Mouse (Mus musculus) liver, embryonic 12.5 days (tissue): ENCODE data around the gene Dnajb12. TPM values are rescaled to one million over a fixed set of nuclear protein-coding genes. Genes with fewer than 3 reads are reported as not detected.

Experiments used
- ATAC-seq: fragments of 200-750 bp; cut with Nextera tagmentation; 2 replicates; pipeline ENCODE4 v1.8.0; 2017; ENCODE audit warnings: moderate number of reproducible peaks, mild to moderate bottlenecking, moderate library complexity
- H3K27ac ChIP-seq: fragments of 300-500 bp; sonication (generic); 2 replicates; pipeline ENCODE4 v1.5.1; 2016; ENCODE audit warnings: mild to moderate bottlenecking
- H3K27me3 ChIP-seq: fragments of 300-500 bp; sonication (generic); replicated peaks from 2 replicates; pipeline ENCODE4 v1.6.1; 2016; ENCODE audit warnings: mild to moderate bottlenecking, moderate library complexity
- H3K36me3 ChIP-seq: fragments of 300-500 bp; sonication (generic); 2 replicates; pipeline ENCODE4 v1.6.1; 2016; ENCODE audit warnings: mild to moderate bottlenecking, moderate library complexity
- H3K4me1 ChIP-seq: fragments of 300-500 bp; sonication (generic); 2 replicates; pipeline ENCODE4 v1.6.1; 2016
- H3K4me2 ChIP-seq: fragments of 300-500 bp; sonication (generic); 2 replicates; pipeline ENCODE4 v1.6.1; 2016; ENCODE audit warnings: mild to moderate bottlenecking, moderate library complexity
- H3K4me3 ChIP-seq: fragments of 300-500 bp; sonication (generic); 2 replicates; pipeline ENCODE4 v1.5.1; 2016; ENCODE audit warnings: mild to moderate bottlenecking, moderate library complexity
- H3K9ac ChIP-seq: fragments of 300-500 bp; sonication (generic); 2 replicates; pipeline ENCODE4 v1.6.1; 2016; ENCODE audit warnings: mild to moderate bottlenecking, moderate library complexity
- H3K9me3 ChIP-seq: fragments of 300-500 bp; sonication (generic); replicated peaks from 2 replicates; pipeline ENCODE4 v1.6.1; 2016; ENCODE audit warnings: mild to moderate bottlenecking, moderate library complexity
- WGBS: fragments of 180-500 bp; shearing (Covaris S2); methylation state at CpG from one replicate; pipeline ENCODE4 v1.1.7; 2016; ENCODE audit not compliant: insufficient replicate concordance; 5-methylcytosine and 5-hydroxymethylcytosine counted together
- polyA plus RNA-seq: library from polyadenylated mRNA; unstranded; fragments of >200 nt; fragmentation: Nextera tagmentation; extraction: Ambion mirVana; gene quantifications from 2 replicates; pipeline ENCODE4 v1.2.1, GENCODE M21; 2016

The Dnajb12 gene
- polyA plus RNA-seq, 1 experiment from 2014 or later: 18.7 TPM

DNA sequence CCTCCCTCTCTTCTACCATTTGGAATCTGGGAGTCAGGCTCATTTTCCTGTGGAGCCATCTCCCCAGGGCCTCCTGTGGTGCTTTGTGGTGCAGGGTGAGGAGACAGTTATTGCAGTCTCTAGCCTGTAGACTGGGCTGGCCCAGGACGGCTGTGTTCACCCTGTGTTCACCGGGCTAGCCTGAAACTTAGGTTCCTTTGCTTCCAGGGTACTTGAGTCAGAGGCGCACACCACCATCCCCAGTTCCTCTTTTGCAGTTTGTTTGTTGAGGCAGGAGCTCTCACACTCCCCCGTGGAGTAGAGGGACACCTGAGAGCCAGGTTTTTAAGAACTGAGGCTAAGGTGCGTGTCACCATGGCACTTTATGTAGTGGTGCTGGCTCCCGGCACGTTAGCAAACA lies 10.0 kb downstream of the Dnajb12 start:
- Histone ChIP-seq H3K4me3 (no peak overlapping the region), H3K9me3 (no peaks in the 10 kb centered on the region), H3K4me1 (peaks cover 52% of the 10 kb centered on the region), H3K27ac (peak overlapping the region; percentile 29; the same call in 1 of the 2 replicates), H3K27me3 (no peaks in the 10 kb centered on the region), H3K4me2 (no peak overlapping the region), H3K36me3 (peaks cover 67% of the 10 kb centered on the region), H3K9ac (no peak overlapping the region)
- no peak for ATAC-seq
- WGBS: 69% methylated on average over 7 of the region's 7 CpGs

DNA sequence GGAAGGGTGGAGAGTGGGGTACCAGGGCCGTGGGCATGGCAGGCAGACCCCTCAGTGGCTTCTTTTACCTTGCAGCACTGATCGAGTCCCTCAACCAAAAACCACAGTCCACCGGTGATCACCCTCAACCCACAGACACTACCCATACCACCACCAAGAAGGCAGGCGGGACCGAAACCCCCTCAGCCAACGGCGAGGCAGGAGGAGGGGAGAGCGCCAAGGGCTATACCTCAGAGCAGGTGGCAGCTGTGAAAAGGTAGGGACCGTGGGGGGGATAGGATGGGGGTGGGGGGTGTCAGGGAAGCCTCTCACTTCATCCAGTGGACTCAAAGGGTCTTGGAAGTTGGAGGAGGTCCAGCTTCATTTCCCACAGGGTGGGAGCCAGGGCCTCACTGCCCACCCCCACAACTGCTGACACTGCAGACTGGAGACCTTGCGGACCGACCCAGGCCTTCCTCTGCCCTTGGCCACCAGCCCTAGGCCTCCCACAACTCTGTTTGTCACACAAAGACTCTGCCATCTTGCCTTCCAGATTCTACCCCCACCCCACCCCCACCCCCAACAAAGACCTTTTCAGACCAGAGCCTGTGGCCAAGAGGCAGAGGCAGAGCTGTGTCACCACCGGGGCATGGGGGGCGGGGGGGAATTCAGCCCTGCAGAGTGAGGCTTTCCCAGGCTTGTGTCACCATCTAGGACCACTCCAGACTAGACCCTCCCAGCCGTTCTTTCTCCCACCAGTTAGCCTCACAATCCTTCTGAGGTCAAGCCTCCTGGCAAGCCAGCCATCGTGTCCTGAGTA lies 10.8 kb downstream of the Dnajb12 start:
- H3K4me3 ChIP-seq: no peak overlapping the region
- H3K4me1 ChIP-seq: peaks cover 52% of the 10 kb centered on the region
- H3K4me2 ChIP-seq: no peak overlapping the region
- H3K27ac ChIP-seq: no peak overlapping the region
- no peaks in the 10 kb centered on the region for H3K9me3 ChIP-seq
- peaks cover 67% of the 10 kb centered on the region for H3K36me3 ChIP-seq
- H3K27me3 ChIP-seq: no peaks in the 10 kb centered on the region
- no peak for ATAC-seq
- 85% methylated on average over 15 of the region's 15 CpGs for WGBS
- no peak overlapping the region for H3K9ac ChIP-seq

DNA sequence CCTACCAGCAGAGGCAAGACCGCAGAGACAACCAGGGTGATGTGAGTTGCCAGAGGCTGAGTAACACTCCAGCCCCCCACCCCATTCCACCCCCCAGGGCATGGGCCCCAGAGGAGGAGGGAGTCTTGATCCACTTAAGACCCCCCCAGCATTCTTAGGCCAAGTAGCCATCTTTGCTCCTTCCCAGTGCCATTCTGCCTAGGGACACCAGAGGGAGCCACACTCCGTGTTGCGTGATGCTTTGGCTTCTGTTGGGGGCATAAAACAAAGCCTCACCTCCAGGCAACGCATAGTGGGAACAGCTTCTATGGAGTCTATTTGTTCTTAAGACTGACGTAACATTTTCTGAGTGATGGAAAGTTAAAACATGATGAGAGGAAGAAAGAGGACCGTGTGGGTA lies 13.6 kb downstream of the Dnajb12 start:
- peaks cover 83% of the 10 kb centered on the region for H3K36me3 ChIP-seq
- no peak overlapping the region for H3K4me3 ChIP-seq
- H3K9ac ChIP-seq: no peak overlapping the region
- ATAC-seq: no peak
- H3K4me1 ChIP-seq: peaks cover 46% of the 10 kb centered on the region
- no peaks in the 10 kb centered on the region for H3K27me3 ChIP-seq
- 60% methylated on average over 6 of the region's 6 CpGs for WGBS
- H3K9me3 ChIP-seq: no peaks in the 10 kb centered on the region
- H3K4me2 ChIP-seq: no peak overlapping the region
- H3K27ac ChIP-seq: no peak overlapping the region

DNA sequence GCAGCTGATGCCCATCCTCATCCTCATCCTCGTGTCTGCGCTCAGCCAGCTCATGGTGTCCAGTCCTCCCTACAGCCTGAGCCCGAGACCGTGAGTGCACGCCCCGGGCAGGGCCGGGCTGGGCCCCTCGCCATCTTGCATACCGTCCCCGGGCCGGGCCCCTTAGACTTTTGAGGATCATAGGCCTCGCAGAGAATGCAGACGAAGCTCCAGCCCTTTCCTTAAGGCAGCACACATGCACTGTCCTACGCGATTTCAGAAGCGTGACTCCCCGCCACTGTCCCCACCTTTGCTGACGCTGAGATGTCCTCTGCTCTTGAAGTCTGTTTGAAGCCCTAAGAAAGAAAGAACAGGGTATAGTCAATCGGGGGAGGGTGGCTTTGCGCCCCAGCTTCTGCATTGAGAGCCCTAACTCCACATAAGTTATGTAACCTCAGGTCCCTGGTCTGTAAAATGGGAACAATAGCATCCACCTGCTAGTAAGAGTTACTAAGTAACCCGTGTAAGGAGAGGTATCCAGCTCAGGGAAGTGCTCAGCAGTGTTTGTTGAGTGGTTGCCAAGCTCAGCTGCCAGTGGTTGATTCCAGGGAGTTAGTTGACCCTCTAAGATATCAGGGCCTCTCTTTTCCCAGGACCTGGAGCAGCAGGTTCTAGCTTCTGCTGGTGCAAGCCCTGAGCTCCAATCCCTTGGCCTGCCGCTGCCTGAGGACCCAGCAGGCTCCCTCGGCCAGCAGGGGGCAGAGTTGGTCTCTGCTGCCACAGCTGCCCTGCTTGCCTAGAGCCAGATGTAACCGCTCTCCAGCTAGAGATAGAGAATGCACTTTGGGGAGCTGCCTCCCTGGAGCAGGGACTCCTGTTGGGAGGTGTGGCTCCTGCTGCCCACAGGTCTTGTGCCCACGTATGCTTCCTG lies 15.2 kb downstream of the Dnajb12 start:
- H3K4me1 ChIP-seq: peaks cover 51% of the 10 kb centered on the region
- 79% methylated on average over 25 of the region's 25 CpGs for WGBS
- H3K4me3 ChIP-seq: no peak overlapping the region
- no peak overlapping the region for H3K4me2 ChIP-seq
- H3K9me3 ChIP-seq: no peaks in the 10 kb centered on the region
- peak overlapping the region; percentile 43; the same call in 1 of the 2 replicates for H3K27ac ChIP-seq
- no peaks in the 10 kb centered on the region for H3K27me3 ChIP-seq
- H3K36me3 ChIP-seq: peaks cover 90% of the 10 kb centered on the region
- no peak for ATAC-seq
- H3K9ac ChIP-seq: no peak overlapping the region; the same call in 1 of the 2 replicates

DNA sequence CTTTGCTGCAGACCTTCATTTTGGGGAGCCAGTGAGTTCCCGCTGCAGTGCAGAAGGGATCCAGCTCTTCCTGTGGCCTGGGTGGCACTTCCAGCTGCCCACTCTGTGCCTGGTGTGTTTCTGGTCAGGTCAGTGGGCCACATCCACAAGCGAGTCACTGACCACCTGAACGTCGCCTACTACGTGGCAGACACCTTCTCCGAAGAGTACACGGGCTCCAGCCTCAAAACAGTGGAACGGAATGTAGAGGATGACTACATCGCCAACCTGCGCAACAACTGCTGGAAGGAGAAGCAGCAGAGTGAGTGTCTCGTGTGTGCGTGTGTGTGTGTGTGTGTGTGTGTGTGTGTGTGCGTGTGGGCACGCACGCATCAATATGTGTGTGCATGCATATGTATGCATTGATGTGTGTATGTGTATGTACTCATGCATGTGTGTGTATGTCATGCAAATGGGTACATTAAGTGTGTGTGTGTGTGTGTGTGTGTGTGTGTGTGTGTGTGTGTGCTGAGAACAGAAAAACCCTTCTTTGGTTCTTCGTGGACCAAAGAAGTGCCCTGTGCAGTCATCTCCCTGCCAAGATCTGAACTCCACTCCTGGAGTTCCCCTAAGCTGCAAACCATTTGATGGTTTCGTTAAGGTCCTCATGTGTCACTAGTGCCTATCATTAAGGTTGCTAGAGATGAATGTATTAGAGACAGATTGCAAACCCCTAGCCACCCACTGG lies 16.3 kb downstream of the Dnajb12 start:
- Histone ChIP-seq H3K9ac (no peak overlapping the region), H3K4me1 (peaks cover 62% of the 10 kb centered on the region), H3K27ac (peak overlapping the region; percentile 43; the same call in 1 of the 2 replicates), H3K4me3 (no peak overlapping the region), H3K36me3 (peaks cover 80% of the 10 kb centered on the region), H3K27me3 (no peaks in the 10 kb centered on the region), H3K9me3 (no peaks in the 10 kb centered on the region), H3K4me2 (no peak overlapping the region)
- 91% methylated on average over 17 of the region's 17 CpGs for WGBS
- no peak for ATAC-seq

GRCm38 (mm10) chr10:59896211-59896610 lies 16.9 kb downstream of the Dnajb12 start:
- Histone ChIP-seq H3K4me2 (no peak overlapping the region), H3K27ac (peak overlapping the region; percentile 72; the same call in 1 of the 2 replicates), H3K9me3 (no peaks in the 10 kb centered on the region), H3K4me1 (peaks cover 68% of the 10 kb centered on the region), H3K36me3 (peaks cover 75% of the 10 kb centered on the region), H3K4me3 (no peak overlapping the region), H3K27me3 (no peaks in the 10 kb centered on the region), H3K9ac (no peak overlapping the region)
- 79% methylated on average over 4 of the region's 4 CpGs for WGBS
- ATAC-seq: no peak

DNA sequence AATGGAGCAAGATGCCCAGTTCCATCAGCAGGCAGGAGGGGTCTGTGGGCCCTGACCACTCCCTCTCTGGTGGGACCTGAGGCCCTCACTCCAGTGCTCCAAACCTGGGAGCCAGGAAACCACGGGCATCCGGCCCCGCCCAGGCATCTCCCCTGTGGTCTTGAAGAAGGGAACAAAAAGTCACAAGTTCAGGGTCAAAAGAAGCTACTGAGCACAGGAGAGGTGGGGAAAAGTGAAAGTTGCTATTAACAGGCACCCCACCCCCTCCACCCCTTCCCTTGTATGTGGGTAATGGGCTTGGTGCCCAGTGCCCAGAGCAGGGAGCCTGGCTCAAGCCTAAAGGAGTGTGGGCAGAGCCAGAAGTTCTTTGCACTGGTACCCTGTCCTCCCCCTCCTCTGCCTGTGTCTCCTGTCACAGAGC lies 17.6 kb downstream of the Dnajb12 start:
- ATAC-seq: no peak
- H3K36me3 ChIP-seq: peaks cover 68% of the 10 kb centered on the region
- no peak overlapping the region for H3K4me2 ChIP-seq
- H3K4me1 ChIP-seq: peaks cover 74% of the 10 kb centered on the region
- H3K9me3 ChIP-seq: no peaks in the 10 kb centered on the region
- peak overlapping the region; percentile 72 for H3K27ac ChIP-seq
- H3K4me3 ChIP-seq: no peak overlapping the region
- WGBS: 35% methylated on average over 3 of the region's 3 CpGs
- no peak overlapping the region for H3K9ac ChIP-seq
- H3K27me3 ChIP-seq: no peaks in the 10 kb centered on the region

- no peak for ATAC-seq
These were observed 18.2 kb downstream of the Dnajb12 start for GRCm38 (mm10) chr10:59897511-59897910.

GRCm38 (mm10) chr10:59898180-59898778 lies 18.9 kb downstream of the Dnajb12 start:
- Histone ChIP-seq H3K4me3 (0 out of 2 replicates have a peak overlapping the region, but pooled peaks have one; percentile 45), H3K27me3 (no peaks in the 10 kb centered on the region), H3K4me1 (peaks cover 80% of the 10 kb centered on the region), H3K27ac (peak overlapping the region; percentile 100), H3K9me3 (no peaks in the 10 kb centered on the region), H3K4me2 (peak overlapping the region; percentile 74), H3K9ac (peak overlapping the region; percentile 81), H3K36me3 (peaks cover 54% of the 10 kb centered on the region)
- WGBS: 66% methylated on average over 9 of the region's 9 CpGs
- no peak for ATAC-seq

More at GRCm38 (mm10) chr10:59897511-59897910, 18.2 kb downstream of the Dnajb12 start:
- Histone ChIP-seq H3K27ac (peak overlapping the region; percentile 72), H3K4me1 (peaks cover 74% of the 10 kb centered on the region), H3K4me2 (no peak overlapping the region), H3K4me3 (no peak overlapping the region), H3K27me3 (no peaks in the 10 kb centered on the region), H3K9me3 (no peaks in the 10 kb centered on the region), H3K36me3 (peaks cover 62% of the 10 kb centered on the region), H3K9ac (no peak overlapping the region)
- WGBS: 63% methylated on average over 5 of the region's 5 CpGs

- Histone ChIP-seq H3K4me1 (peaks cover 79% of the 10 kb centered on the region), H3K4me2 (peak overlapping the region; percentile 74), H3K9me3 (no peaks in the 10 kb centered on the region), H3K27me3 (no peaks in the 10 kb centered on the region), H3K4me3 (peak overlapping the region; percentile 45), H3K9ac (peak overlapping the region; percentile 81), H3K36me3 (peaks cover 47% of the 10 kb centered on the region), H3K27ac (peak overlapping the region; percentile 100)
- peak; percentile 60 for ATAC-seq
- 19% methylated on average over 2 of the region's 2 CpGs for whole genome bisulfite sequencing
These were observed 19.6 kb downstream of the Dnajb12 start for GRCm38 (mm10) chr10:59898935-59899334.
